Mouse (Mus musculus): ENCODE results near the gene Il1rn.

Gene Il1rn

GRCm38 (mm10) chr2:24382456-24383230 lies 46.0 kb downstream of the Il1rn start:
- no peak for DNase-seq

GRCm38 (mm10) chr2:24383636-24384035 lies 47.0 kb downstream of the Il1rn start:
- no peak for DNase-seq

GRCm38 (mm10) chr2:24384393-24384792 lies 47.7 kb downstream of the Il1rn start:
- DNase-seq = no peak

GRCm38 (mm10) chr2:24385111-24385961 lies 48.7 kb downstream of the Il1rn start:
- DNase-seq = no peak

- no peak for DNase-seq
These were observed 49.7 kb downstream of the Il1rn start for GRCm38 (mm10) chr2:24386158-24386963.

GRCm38 (mm10) chr2:24386964-24387320 lies 50.3 kb downstream of the Il1rn start:
- no peak for DNase-seq

- DNase-seq = no peak
These were observed 51.0 kb downstream of the Il1rn start for GRCm38 (mm10) chr2:24387361-24388283.

GRCm38 (mm10) chr2:24393251-24393650 lies 56.6 kb downstream of the Il1rn start:
- no peak for DNase-seq

GRCm38 (mm10) chr2:24397115-24397514 lies 60.5 kb downstream of the Il1rn start:
- DNase-seq = no peak

- DNase-seq = no peak
These were observed 64.1 kb downstream of the Il1rn start for GRCm38 (mm10) chr2:24400711-24401110.

Data from cerebellum, adult 18-20 months (tissue).